Mouse (Mus musculus) lung, embryonic 14.5 days (tissue): ENCODE measurements at regions not wholly inside any gene's neighbourhood (a gene's known extent, or its start where the extent isn't known, plus 50 kb on each side); places are given as distances from the start of the nearest gene placed in this dataset.

Experiments
- ATAC-seq: fragments of 200-750 bp; cut with Nextera tagmentation; 2 replicates; pipeline ENCODE4 v1.8.0; 2017; ENCODE audit warnings: mild to moderate bottlenecking, moderate TSS enrichment, moderate library complexity; ENCODE audit not compliant: insufficient read depth
- DNase-seq: peaks from one replicate; pipeline ENCODE4 v3.0.0-alpha.2; 2015
- H3K27ac ChIP-seq: fragments of 300-500 bp; sonication (generic); 2 replicates; pipeline ENCODE4 v1.5.1; 2014; ENCODE audit warnings: low read depth, mild to moderate bottlenecking, moderate library complexity
- H3K27me3 ChIP-seq: fragments of 300-500 bp; sonication (generic); 2 replicates; pipeline ENCODE4 v1.6.1; 2014; ENCODE audit warnings: low read length, control low read depth; ENCODE audit not compliant: insufficient read depth
- H3K36me3 ChIP-seq: fragments of 300-500 bp; sonication (generic); 2 replicates; pipeline ENCODE4 v1.6.1; 2014; ENCODE audit warnings: control low read depth; ENCODE audit not compliant: insufficient read depth
- H3K4me1 ChIP-seq: fragments of 300-500 bp; sonication (generic); 2 replicates; pipeline ENCODE4 v1.6.1; 2014; ENCODE audit warnings: antibody characterized with exemption, control low read depth; ENCODE audit not compliant: insufficient read depth
- H3K4me2 ChIP-seq: fragments of 300-500 bp; sonication (generic); 2 replicates; pipeline ENCODE4 v1.6.1; 2014; ENCODE audit warnings: mild to moderate bottlenecking
- H3K4me3 ChIP-seq: fragments of 300-500 bp; sonication (generic); 2 replicates; pipeline ENCODE4 v1.5.1; 2014; ENCODE audit warnings: low read depth, low read length
- H3K9ac ChIP-seq: fragments of 300-500 bp; sonication (generic); 2 replicates; pipeline ENCODE4 v1.6.1; 2014
- H3K9me3 ChIP-seq: fragments of 300-500 bp; sonication (generic); 2 replicates; pipeline ENCODE4 v1.6.1; 2016; ENCODE audit warnings: low read depth, low read length, control low read depth
- CTCF ChIP-seq: IDR thresholded peaks from 2 replicates; pipeline ENCODE4 v1.5.1; 2016; ENCODE audit warnings: antibody characterized with exemption, low read depth
- WGBS: fragments of 180-500 bp; shearing (Covaris S2); extraction: QIAGEN DNeasy Blood & Tissue Kit; methylation state at CpG from one replicate; pipeline ENCODE4 v1.1.7; 2014; 5-methylcytosine and 5-hydroxymethylcytosine counted together

- Histone ChIP-seq H3K4me1 (no peaks in the 10 kb centered on the region), H3K36me3 (no peaks in the 10 kb centered on the region), H3K4me3 (no peak overlapping the region), H3K9ac (no peak overlapping the region), H3K9me3 (no peaks in the 10 kb centered on the region), H3K27ac (no peak overlapping the region), H3K4me2 (no peak overlapping the region), H3K27me3 (no peaks in the 10 kb centered on the region)
- 86% methylated on average over 1 of the region's 1 CpGs for WGBS
- no peak for TF ChIP-seq CTCF
- no peak for DNase-seq
- ATAC-seq = no peak
Observed at GRCm38 (mm10) chr12:106674741-106675140, 664.7 kb downstream of the Vrk1 start.

GRCm38 (mm10) chr12:106676136-106676535 lies 666.1 kb downstream of the Vrk1 start:
- H3K27ac ChIP-seq = no peak overlapping the region
- no peak overlapping the region for H3K4me2 ChIP-seq
- DNase-seq (no peak), ATAC-seq (no peak)
- no peak overlapping the region for H3K9ac ChIP-seq
- H3K4me3 ChIP-seq = no peak overlapping the region
- H3K9me3 ChIP-seq = no peaks in the 10 kb centered on the region
- H3K36me3 ChIP-seq = no peaks in the 10 kb centered on the region
- WGBS = 85% methylated on average over 3 of the region's 3 CpGs
- H3K4me1 ChIP-seq = no peaks in the 10 kb centered on the region
- no peaks in the 10 kb centered on the region for H3K27me3 ChIP-seq
- TF ChIP-seq CTCF = no peak

GRCm38 (mm10) chr12:106676566-106676965 lies 666.5 kb downstream of the Vrk1 start:
- peak; percentile 2 for DNase-seq
- H3K27ac ChIP-seq = no peak overlapping the region
- WGBS = 40% methylated on average over 7 of the region's 7 CpGs

GRCm38 (mm10) chr12:106685986-106686385 lies 676.0 kb downstream of the Vrk1 start:
- H3K9me3 ChIP-seq = no peaks in the 10 kb centered on the region
- DNase-seq = no peak
- H3K36me3 ChIP-seq = no peaks in the 10 kb centered on the region
- no peaks in the 10 kb centered on the region for H3K27me3 ChIP-seq
- no peak overlapping the region for H3K4me2 ChIP-seq
- no peak overlapping the region for H3K9ac ChIP-seq
- no peaks in the 10 kb centered on the region for H3K4me1 ChIP-seq
- H3K4me3 ChIP-seq = no peak overlapping the region
- no peak for TF ChIP-seq CTCF
- no peak for ATAC-seq
- H3K27ac ChIP-seq = no peak overlapping the region
- 79% methylated on average over 5 of the region's 5 CpGs for WGBS

More at GRCm38 (mm10) chr12:106676566-106676965, 666.5 kb downstream of the Vrk1 start:
- Histone ChIP-seq H3K9me3 (no peaks in the 10 kb centered on the region), H3K4me1 (no peaks in the 10 kb centered on the region), H3K4me2 (no peak overlapping the region), H3K9ac (no peak overlapping the region), H3K36me3 (no peaks in the 10 kb centered on the region), H3K27me3 (no peaks in the 10 kb centered on the region), H3K4me3 (no peak overlapping the region)
- no peak for TF ChIP-seq CTCF
- no peak for ATAC-seq

- Histone ChIP-seq H3K9ac (no peak overlapping the region), H3K4me3 (no peak overlapping the region), H3K36me3 (no peaks in the 10 kb centered on the region), H3K27ac (no peak overlapping the region), H3K27me3 (no peaks in the 10 kb centered on the region), H3K4me1 (no peaks in the 10 kb centered on the region), H3K9me3 (no peaks in the 10 kb centered on the region), H3K4me2 (no peak overlapping the region)
- WGBS = 23% methylated on average over 12 of the region's 12 CpGs
- DNase-seq (peak; percentile 4), ATAC-seq (no peak)
- no peak for TF ChIP-seq CTCF
Observed at GRCm38 (mm10) chr12:106687751-106688150, 677.7 kb downstream of the Vrk1 start.

- H3K4me3 ChIP-seq = no peak overlapping the region
- no peak overlapping the region for H3K27ac ChIP-seq
- H3K4me2 ChIP-seq = no peak overlapping the region
- no peak for TF ChIP-seq CTCF
- ATAC-seq (no peak), DNase-seq (no peak)
- no peaks in the 10 kb centered on the region for H3K36me3 ChIP-seq
- H3K9me3 ChIP-seq = no peaks in the 10 kb centered on the region
- WGBS = 82% methylated on average over 17 of the region's 17 CpGs
- no peak overlapping the region for H3K9ac ChIP-seq
- no peaks in the 10 kb centered on the region for H3K4me1 ChIP-seq
- no peaks in the 10 kb centered on the region for H3K27me3 ChIP-seq
Observed at GRCm38 (mm10) chr12:106688156-106688740, 678.2 kb downstream of the Vrk1 start.

- no peak for TF ChIP-seq CTCF
- DNase-seq (no peak), ATAC-seq (no peak)
- no peak overlapping the region for H3K27ac ChIP-seq
- H3K9ac ChIP-seq = no peak overlapping the region
- no peaks in the 10 kb centered on the region for H3K9me3 ChIP-seq
- H3K36me3 ChIP-seq = no peaks in the 10 kb centered on the region
- 84% methylated on average over 5 of the region's 5 CpGs for WGBS
- no peak overlapping the region for H3K4me2 ChIP-seq
- H3K4me3 ChIP-seq = no peak overlapping the region
- H3K4me1 ChIP-seq = no peaks in the 10 kb centered on the region
- no peaks in the 10 kb centered on the region for H3K27me3 ChIP-seq
Observed at GRCm38 (mm10) chr12:106702958-106703357, 692.9 kb downstream of the Vrk1 start.
